Mouse (Mus musculus): ENCODE results near the gene Tbrg1. TPM values are rescaled to one million over a fixed set of nuclear protein-coding genes. Genes with fewer than 3 reads are reported as not detected.

Gene Tbrg1
- 55.3 to 60.2 TPM (median 58.4 TPM) in 4 replicates for total RNA-seq (2023; ENCODE audit: inconsistent age)

GRCm38 (mm10) chr9:37656931-37657481 is at the start of gene Tbrg1:
Tbrg1 (minus strand) TSS chr9:37657312.

GRCm38 (mm10) chr9:37669115-37669514 is 12.0 kb upstream of the Tbrg1 start, which contains the start of gene Panx3:
Panx3 (minus strand) TSS chr9:37669235.

GRCm38 (mm10) chr9:37613182-37613910 is 43.8 kb downstream of the Tbrg1 start, which contains the start of gene Spa17:
Spa17 (minus strand) TSS chr9:37613722.

Other genes starting within 250 kb of the Tbrg1 start
- not detected in 4 replicates for gene Robo3, start 224.1 kb downstream of the Tbrg1 start, total RNA-seq (2023; ENCODE audit: inconsistent age)
- gene Msantd2, start 168.0 kb downstream of the Tbrg1 start, total RNA-seq (2023; ENCODE audit: inconsistent age): 30.0 to 35.1 TPM (median 32.6 TPM) in 4 replicates
- gene Esam, start 129.2 kb downstream of the Tbrg1 start, total RNA-seq (2023; ENCODE audit: inconsistent age): 0.48 to 0.80 TPM (median 0.72 TPM) in 3 of 4 replicates, not detected in the other
- gene Vsig2, start 118.1 kb downstream of the Tbrg1 start, total RNA-seq (2023; ENCODE audit: inconsistent age): not detected in 4 replicates
- gene Nrgn, start 104.4 kb downstream of the Tbrg1 start, total RNA-seq (2023; ENCODE audit: inconsistent age): 3.5 to 5.1 TPM (median 4.3 TPM) in 4 replicates
- gene Siae, start 101.6 kb downstream of the Tbrg1 start, total RNA-seq (2023; ENCODE audit: inconsistent age): 9.0 to 11.4 TPM (median 9.7 TPM) in 4 replicates
- gene Spa17, start 43.6 kb downstream of the Tbrg1 start, total RNA-seq (2023; ENCODE audit: inconsistent age): 1.3 to 3.0 TPM in 2 of 4 replicates, not detected in the others
- not detected in 4 replicates for gene Panx3, start 11.9 kb upstream of the Tbrg1 start, total RNA-seq (2023; ENCODE audit: inconsistent age)
- not detected in 4 replicates for gene Olfr160, start 58.9 kb upstream of the Tbrg1 start, total RNA-seq (2023; ENCODE audit: inconsistent age)
- gene Olfr874, start 87.8 kb upstream of the Tbrg1 start, total RNA-seq (2023; ENCODE audit: inconsistent age): not detected in 4 replicates
- gene Olfr875, start 114.5 kb upstream of the Tbrg1 start, total RNA-seq (2023; ENCODE audit: inconsistent age): not detected in 4 replicates
- gene Olfr876, start 145.7 kb upstream of the Tbrg1 start, total RNA-seq (2023; ENCODE audit: inconsistent age): not detected in 4 replicates
- not detected in 4 replicates for gene Olfr877, start 197.0 kb upstream of the Tbrg1 start, total RNA-seq (2023; ENCODE audit: inconsistent age)
- not detected in 4 replicates for gene Olfr145, start 239.4 kb upstream of the Tbrg1 start, total RNA-seq (2023; ENCODE audit: inconsistent age)

Data from B cell, adult (primary cell).